Mouse (Mus musculus) intestine, embryonic 16.5 days (tissue): ENCODE results near the gene Ceacam20. TPM values are rescaled to one million over a fixed set of nuclear protein-coding genes. Genes with fewer than 3 reads are reported as not detected.

Source experiments
- ATAC-seq: fragments of 200-750 bp; cut with Nextera tagmentation; 2 replicates; pipeline ENCODE4 v1.8.0; 2017; ENCODE audit warnings: moderate TSS enrichment, moderate library complexity
- H3K27ac ChIP-seq: fragments of 300-500 bp; sonication (generic); 2 replicates; pipeline ENCODE4 v1.5.1; 2014; ENCODE audit warnings: mild to moderate bottlenecking, low read length
- H3K27me3 ChIP-seq: fragments of 300-500 bp; sonication (generic); replicated peaks from 2 replicates; pipeline ENCODE4 v1.6.1; 2014; ENCODE audit warnings: low read length, control low read depth, mixed read lengths; ENCODE audit not compliant: control insufficient read depth, insufficient read depth
- H3K36me3 ChIP-seq: fragments of 300-500 bp; sonication (generic); 2 replicates; pipeline ENCODE4 v1.6.1; 2014; ENCODE audit warnings: low read length, control low read depth; ENCODE audit not compliant: control insufficient read depth, insufficient read depth
- H3K4me1 ChIP-seq: fragments of 300-500 bp; sonication (generic); 2 replicates; pipeline ENCODE4 v1.6.1; 2014; ENCODE audit warnings: low read length, control low read depth, mixed read lengths; ENCODE audit not compliant: control insufficient read depth, insufficient read depth
- H3K4me2 ChIP-seq: fragments of 300-500 bp; sonication (generic); 2 replicates; pipeline ENCODE4 v1.6.1; 2014; ENCODE audit warnings: low read depth, low read length, control low read depth
- H3K4me3 ChIP-seq: fragments of 300-500 bp; sonication (generic); 2 replicates; pipeline ENCODE4 v1.5.1; 2014; ENCODE audit warnings: mild to moderate bottlenecking, low read length
- H3K9ac ChIP-seq: fragments of 300-500 bp; sonication (generic); 2 replicates; pipeline ENCODE4 v1.6.1; 2014; ENCODE audit warnings: low read depth, low read length
- H3K9me3 ChIP-seq: fragments of 300-500 bp; sonication (generic); 2 replicates; pipeline ENCODE4 v1.6.1; 2016; ENCODE audit warnings: low read length, control low read depth; ENCODE audit not compliant: control insufficient read depth
- WGBS: fragments of 180-500 bp; shearing (Covaris S2); extraction: QIAGEN DNeasy Blood & Tissue Kit; methylation state at CpG from one replicate; pipeline ENCODE4 v1.1.7; 2014; 5-methylcytosine and 5-hydroxymethylcytosine counted together
- polyA plus RNA-seq: library from polyadenylated mRNA; unstranded; fragments of >200 nt; fragmentation: Nextera tagmentation; extraction: Ambion mirVana; gene quantifications from 2 replicates; pipeline ENCODE4 v1.2.1, GENCODE M21; 2015

The Ceacam20 gene
- polyA plus RNA-seq, 1 experiment from 2014 or later: 3.5 TPM

- ATAC-seq: peak; percentile 3; the same call in 1 of the 2 replicates
These were observed 32.9 kb upstream of the Ceacam20 start for GRCm38 (mm10) chr7:19932133-19932876.

GRCm38 (mm10) chr7:19932877-19933809 is 32.1 kb upstream of the Ceacam20 start:
- no peak overlapping the region for H3K27ac ChIP-seq
- H3K27me3 ChIP-seq: no peaks in the 10 kb centered on the region
- H3K9ac ChIP-seq: no peak overlapping the region
- H3K4me3 ChIP-seq: peak overlapping the region; percentile 13; the same call in 1 of the 2 replicates
- no peaks in the 10 kb centered on the region for H3K36me3 ChIP-seq
- H3K9me3 ChIP-seq: no peaks in the 10 kb centered on the region
- peaks cover 4% of the 10 kb centered on the region; the same call in 1 of the 2 replicates for H3K4me1 ChIP-seq
- WGBS: 15% methylated on average over 21 of the region's 21 CpGs
- H3K4me2 ChIP-seq: peak overlapping the region; percentile 37
- peak; percentile 84 for ATAC-seq

More at GRCm38 (mm10) chr7:19932133-19932876, 32.9 kb upstream of the Ceacam20 start:
- H3K4me2 ChIP-seq: no peak overlapping the region
- no peaks in the 10 kb centered on the region for H3K36me3 ChIP-seq
- no peak overlapping the region for H3K4me3 ChIP-seq
- WGBS: 18% methylated on average over 13 of the region's 13 CpGs
- no peaks in the 10 kb centered on the region for H3K27me3 ChIP-seq
- peaks cover 4% of the 10 kb centered on the region; the same call in 1 of the 2 replicates for H3K4me1 ChIP-seq
- no peaks in the 10 kb centered on the region for H3K9me3 ChIP-seq
- H3K9ac ChIP-seq: no peak overlapping the region
- H3K27ac ChIP-seq: no peak overlapping the region

- WGBS: 69% methylated on average over 20 of the region's 20 CpGs
These were observed 30.0 kb upstream of the Ceacam20 start for GRCm38 (mm10) chr7:19935171-19935751.

GRCm38 (mm10) chr7:19935961-19936360 is 29.3 kb upstream of the Ceacam20 start:
- no peak overlapping the region for H3K4me2 ChIP-seq
- H3K36me3 ChIP-seq: no peaks in the 10 kb centered on the region
- no peak for ATAC-seq
- H3K4me3 ChIP-seq: no peak overlapping the region
- WGBS: 68% methylated on average over 6 of the region's 6 CpGs
- no peak overlapping the region for H3K9ac ChIP-seq
- no peaks in the 10 kb centered on the region for H3K9me3 ChIP-seq
- peaks cover 15% of the 10 kb centered on the region for H3K4me1 ChIP-seq
- 0 out of 2 replicates have a peak overlapping the region, but pooled peaks have one; percentile 7 for H3K27ac ChIP-seq
- H3K27me3 ChIP-seq: no peaks in the 10 kb centered on the region

More at GRCm38 (mm10) chr7:19935171-19935751, 30.0 kb upstream of the Ceacam20 start:
- H3K9ac ChIP-seq: no peak overlapping the region
- no peaks in the 10 kb centered on the region for H3K9me3 ChIP-seq
- no peak for ATAC-seq
- no peak overlapping the region for H3K4me2 ChIP-seq
- H3K4me3 ChIP-seq: no peak overlapping the region
- H3K27ac ChIP-seq: peak overlapping the region; percentile 24; the same call in 1 of the 2 replicates
- H3K36me3 ChIP-seq: no peaks in the 10 kb centered on the region
- no peaks in the 10 kb centered on the region for H3K27me3 ChIP-seq
- peaks cover 9% of the 10 kb centered on the region for H3K4me1 ChIP-seq

- ATAC-seq: no peak
- Histone ChIP-seq H3K27ac (no peak overlapping the region), H3K4me1 (peaks cover 14% of the 10 kb centered on the region), H3K9me3 (no peaks in the 10 kb centered on the region), H3K36me3 (no peaks in the 10 kb centered on the region), H3K4me3 (no peak overlapping the region), H3K4me2 (no peak overlapping the region), H3K27me3 (no peaks in the 10 kb centered on the region), H3K9ac (no peak overlapping the region)
- WGBS: 74% methylated on average over 11 of the region's 11 CpGs
These were observed 27.9 kb upstream of the Ceacam20 start for GRCm38 (mm10) chr7:19937229-19937821.

- Histone ChIP-seq H3K36me3 (no peaks in the 10 kb centered on the region), H3K27ac (peak overlapping the region; percentile 41; the same call in 1 of the 2 replicates), H3K4me3 (no peak overlapping the region), H3K4me2 (no peak overlapping the region), H3K9ac (no peak overlapping the region), H3K4me1 (peaks cover 11% of the 10 kb centered on the region), H3K9me3 (no peaks in the 10 kb centered on the region), H3K27me3 (no peaks in the 10 kb centered on the region)
- 46% methylated on average over 12 of the region's 12 CpGs for WGBS
- ATAC-seq: peak; percentile 53
These were observed 25.5 kb upstream of the Ceacam20 start for GRCm38 (mm10) chr7:19939555-19940235.

- Histone ChIP-seq H3K36me3 (no peaks in the 10 kb centered on the region), H3K27me3 (no peaks in the 10 kb centered on the region), H3K4me3 (no peak overlapping the region), H3K27ac (peak overlapping the region; percentile 45), H3K9me3 (no peaks in the 10 kb centered on the region), H3K4me2 (0 out of 2 replicates have a peak overlapping the region, but pooled peaks have one; percentile 6), H3K9ac (peak overlapping the region; percentile 45; the same call in 1 of the 2 replicates), H3K4me1 (peaks cover 11% of the 10 kb centered on the region)
- peak; percentile 52 for ATAC-seq
- WGBS: 12% methylated on average over 5 of the region's 6 CpGs
These were observed 25.0 kb upstream of the Ceacam20 start for GRCm38 (mm10) chr7:19940256-19940655.

GRCm38 (mm10) chr7:19944709-19945108 is 20.5 kb upstream of the Ceacam20 start:
- WGBS: 90% methylated on average over 8 of the region's 8 CpGs
- H3K4me2 ChIP-seq: no peak overlapping the region

More at GRCm38 (mm10) chr7:19944709-19945108, 20.5 kb upstream of the Ceacam20 start:
- H3K27me3 ChIP-seq: no peaks in the 10 kb centered on the region
- H3K36me3 ChIP-seq: no peaks in the 10 kb centered on the region
- no peak overlapping the region for H3K9ac ChIP-seq
- no peak overlapping the region for H3K4me3 ChIP-seq
- ATAC-seq: no peak
- peaks cover 9% of the 10 kb centered on the region for H3K4me1 ChIP-seq
- H3K27ac ChIP-seq: no peak overlapping the region
- no peaks in the 10 kb centered on the region for H3K9me3 ChIP-seq
